Mouse (Mus musculus): ENCODE data around the gene Map2k7. TPM values are rescaled to one million over a fixed set of nuclear protein-coding genes. Genes with fewer than 3 reads are reported as not detected.
A peak's percentile ranks its signal among the peaks of the same experiment; 100 is the strongest.

Gene Map2k7
- polyA plus RNA-seq, 1 experiment: 24.9 TPM

GRCm38 (mm10) chr8:4214006-4214980 is 24.2 kb upstream of the Map2k7 start:
- WGBS: 4% methylated on average over 33 of the region's 33 CpGs
- peaks cover 13% of the 10 kb centered on the region for H3K27me3 ChIP-seq (ENCODE audit: control insufficient read depth, insufficient read depth, low read length)
- DNase-seq (ENCODE audit: low read depth in 1 of 2, low spot score in 2 of 2): peak; percentile 18 to 49
- no peaks in the 10 kb centered on the region for H3K36me3 ChIP-seq (ENCODE audit: control insufficient read depth, insufficient read depth, low read length)
- peak overlapping the region; percentile 45 for H3K4me3 ChIP-seq (ENCODE audit: extremely low read depth, insufficient read depth, insufficient read length)
- TF ChIP-seq CTCF (IDR thresholded peaks at IDR 0.05; ENCODE audit: extremely low read depth, insufficient read depth, insufficient read length, insufficient replicate concordance): no peak
- no peak for TF ChIP-seq POLR2A (IDR thresholded peaks at IDR 0.05; ENCODE audit: low read depth, low read length)
- H3K4me1 ChIP-seq (ENCODE audit: control insufficient read depth, insufficient read depth, insufficient read length): peaks cover 14% of the 10 kb centered on the region
- peak overlapping the region; percentile 1; the same call in 1 of the 2 replicates for H3K27ac ChIP-seq (ENCODE audit: insufficient read depth, low read length)

GRCm38 (mm10) chr8:4216296-4216695 is 22.2 kb upstream of the Map2k7 start:
- H3K4me3 ChIP-seq (ENCODE audit: extremely low read depth, insufficient read depth, insufficient read length): no peak overlapping the region
- WGBS: 45% methylated on average over 18 of the region's 18 CpGs
- no peak for DNase-seq (ENCODE audit: low read depth in 1 of 2, low spot score in 2 of 2)
- peaks cover 14% of the 10 kb centered on the region for H3K4me1 ChIP-seq (ENCODE audit: control insufficient read depth, insufficient read depth, insufficient read length)
- H3K36me3 ChIP-seq (ENCODE audit: control insufficient read depth, insufficient read depth, low read length): no peaks in the 10 kb centered on the region
- no peak overlapping the region for H3K27ac ChIP-seq (ENCODE audit: insufficient read depth, low read length)
- H3K27me3 ChIP-seq (ENCODE audit: control insufficient read depth, insufficient read depth, low read length): peaks cover 13% of the 10 kb centered on the region
- TF ChIP-seq POLR2A (IDR thresholded peaks at IDR 0.05; ENCODE audit: low read depth, low read length) (no peak), CTCF (IDR thresholded peaks at IDR 0.05; ENCODE audit: extremely low read depth, insufficient read depth, insufficient read length, insufficient replicate concordance) (no peak)

GRCm38 (mm10) chr8:4216791-4217621 is 21.5 kb upstream of the Map2k7 start, which contains the start of gene Prr36:
Prr36 (minus strand) TSS chr8:4217459.
- Histone ChIP-seq H3K4me3 (ENCODE audit: extremely low read depth, insufficient read depth, insufficient read length) (no peak within 1 kb of the TSS; the same call in 1 of the 2 replicates), H3K27me3 (ENCODE audit: control insufficient read depth, insufficient read depth, low read length) (peaks cover 13% of the 10 kb centered on the region), H3K27ac (ENCODE audit: insufficient read depth, low read length) (no peak within 1 kb of the TSS), H3K4me1 (ENCODE audit: control insufficient read depth, insufficient read depth, insufficient read length) (peaks cover 14% of the 10 kb centered on the region), H3K36me3 (ENCODE audit: control insufficient read depth, insufficient read depth, low read length) (no peaks in the 10 kb centered on the region)
- TF ChIP-seq CTCF (IDR thresholded peaks at IDR 0.05; ENCODE audit: extremely low read depth, insufficient read depth, insufficient read length, insufficient replicate concordance) (no peak), POLR2A (IDR thresholded peaks at IDR 0.05; ENCODE audit: low read depth, low read length) (no peak)
- DNase-seq (ENCODE audit: low read depth in 1 of 2, low spot score in 2 of 2): no peak
- WGBS: 7% methylated on average over 44 of the region's 44 CpGs

- H3K27me3 ChIP-seq (ENCODE audit: control insufficient read depth, insufficient read depth, low read length): peaks cover 13% of the 10 kb centered on the region
- H3K4me1 ChIP-seq (ENCODE audit: control insufficient read depth, insufficient read depth, insufficient read length): peaks cover 6% of the 10 kb centered on the region
- H3K4me3 ChIP-seq (ENCODE audit: extremely low read depth, insufficient read depth, insufficient read length): no peak overlapping the region
- H3K27ac ChIP-seq (ENCODE audit: insufficient read depth, low read length): no peak overlapping the region
- 89% methylated on average over 3 of the region's 3 CpGs for WGBS
- no peak for DNase-seq (ENCODE audit: low read depth in 1 of 2, low spot score in 2 of 2)
- H3K36me3 ChIP-seq (ENCODE audit: control insufficient read depth, insufficient read depth, low read length): no peaks in the 10 kb centered on the region
- TF ChIP-seq CTCF (IDR thresholded peaks at IDR 0.05; ENCODE audit: extremely low read depth, insufficient read depth, insufficient read length, insufficient replicate concordance) (no peak), POLR2A (IDR thresholded peaks at IDR 0.05; ENCODE audit: low read depth, low read length) (no peak)
Observed at GRCm38 (mm10) chr8:4219617-4220016, 18.9 kb upstream of the Map2k7 start.

GRCm38 (mm10) chr8:4222059-4222458 is 16.5 kb upstream of the Map2k7 start:
- TF ChIP-seq CTCF (IDR thresholded peaks at IDR 0.05; ENCODE audit: extremely low read depth, insufficient read depth, insufficient read length, insufficient replicate concordance) (no peak), POLR2A (IDR thresholded peaks at IDR 0.05; ENCODE audit: low read depth, low read length) (no peak)
- Histone ChIP-seq H3K4me1 (ENCODE audit: control insufficient read depth, insufficient read depth, insufficient read length) (peaks cover 1% of the 10 kb centered on the region), H3K27ac (ENCODE audit: insufficient read depth, low read length) (no peak overlapping the region), H3K4me3 (ENCODE audit: extremely low read depth, insufficient read depth, insufficient read length) (no peak overlapping the region), H3K27me3 (ENCODE audit: control insufficient read depth, insufficient read depth, low read length) (peaks cover 7% of the 10 kb centered on the region), H3K36me3 (ENCODE audit: control insufficient read depth, insufficient read depth, low read length) (no peaks in the 10 kb centered on the region)
- no peak for DNase-seq (ENCODE audit: low read depth in 1 of 2, low spot score in 2 of 2)

- no peaks in the 10 kb centered on the region for H3K36me3 ChIP-seq (ENCODE audit: control insufficient read depth, insufficient read depth, low read length)
- 51% methylated on average over 4 of the region's 4 CpGs for WGBS
- no peaks in the 10 kb centered on the region for H3K4me1 ChIP-seq (ENCODE audit: control insufficient read depth, insufficient read depth, insufficient read length)
- H3K27me3 ChIP-seq (ENCODE audit: control insufficient read depth, insufficient read depth, low read length): peaks cover 3% of the 10 kb centered on the region; the same call in 1 of the 2 replicates
- no peak for DNase-seq (ENCODE audit: low read depth in 1 of 2, low spot score in 2 of 2)
- TF ChIP-seq CTCF (IDR thresholded peaks at IDR 0.05; ENCODE audit: extremely low read depth, insufficient read depth, insufficient read length, insufficient replicate concordance) (no peak), POLR2A (IDR thresholded peaks at IDR 0.05; ENCODE audit: low read depth, low read length) (no peak)
- no peak overlapping the region for H3K27ac ChIP-seq (ENCODE audit: insufficient read depth, low read length)
- no peak overlapping the region for H3K4me3 ChIP-seq (ENCODE audit: extremely low read depth, insufficient read depth, insufficient read length)
Observed at GRCm38 (mm10) chr8:4226323-4226722, 12.2 kb upstream of the Map2k7 start.

All from spleen, adult 2 months (tissue).